Mouse (Mus musculus): ENCODE results near the gene Tmem51. TPM values are rescaled to one million over a fixed set of nuclear protein-coding genes. Genes with fewer than 3 reads are reported as not detected.
A peak's percentile ranks its signal among the peaks of the same experiment; 100 is the strongest.
"Not testable (repeated sequence)": the region's sequence is repeated elsewhere in the genome, so short reads cannot be mapped to it uniquely, and the experiment has no call there.

Gene Tmem51
- total RNA-seq, 2 experiments from 2014 or later, result 6.8 to 7.5 TPM

GRCm38 (mm10) chr4:142060455-142061378 lies 23.4 kb downstream of the Tmem51 start:
- DNase-seq (ENCODE audit: low spot score in 2 of 2), result peak in 1 of 2 experiments; percentile 60

DNA sequence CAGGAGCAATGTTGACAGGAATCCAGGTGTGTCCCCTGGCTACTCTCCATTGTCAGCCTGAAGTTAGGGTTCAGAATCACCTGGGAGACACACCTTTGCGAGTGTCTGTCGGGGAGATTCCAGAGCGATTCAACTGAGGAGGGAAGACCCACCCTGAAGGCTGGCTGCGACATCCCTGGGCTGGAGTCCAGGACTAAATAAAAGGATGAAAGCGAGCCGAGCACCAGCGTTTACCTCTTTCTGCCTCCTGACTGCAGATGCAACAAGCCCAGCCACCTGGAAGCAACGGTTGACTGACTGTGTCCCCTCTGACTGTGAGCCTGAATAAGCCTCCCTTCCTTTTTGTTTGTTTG lies 24.3 kb downstream of the Tmem51 start:
- DNase-seq (ENCODE audit: low spot score in 2 of 2), result no peak

GRCm38 (mm10) chr4:142059113-142059840 lies 24.8 kb downstream of the Tmem51 start:
- no peak for DNase-seq (ENCODE audit: low spot score in 2 of 2)

DNA sequence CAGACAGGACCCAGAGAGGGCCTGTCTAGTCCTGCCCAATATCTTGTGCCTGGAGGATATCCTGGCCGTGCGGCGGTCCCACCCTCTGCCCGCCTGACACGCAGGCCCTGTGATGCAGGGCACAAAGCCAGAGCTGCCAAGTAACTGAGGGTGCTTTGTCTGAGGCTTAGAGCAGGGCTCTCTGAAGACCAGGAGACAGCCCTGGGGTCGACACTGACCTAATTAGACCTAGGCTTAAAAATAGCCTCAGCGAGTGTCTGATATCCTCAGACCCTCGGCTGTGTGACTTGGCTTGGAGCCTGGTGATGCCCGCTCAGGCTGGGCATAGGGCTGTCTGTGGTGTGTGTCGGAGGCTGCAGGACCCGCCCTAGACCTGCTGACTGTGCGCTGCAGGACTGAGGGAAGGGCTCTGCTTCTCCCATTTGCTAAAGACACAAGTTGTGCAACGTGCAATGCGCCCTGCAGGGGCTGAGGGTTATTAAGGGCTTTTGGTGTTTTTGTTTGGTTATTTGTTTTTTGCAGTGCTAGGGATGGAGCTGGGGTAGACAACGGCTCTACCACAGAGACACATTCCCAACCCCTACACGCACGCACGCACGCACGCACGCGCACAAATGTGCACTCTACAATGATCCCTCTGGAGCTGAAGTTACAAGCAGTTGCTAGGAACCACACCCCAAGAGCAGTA lies 26.4 kb downstream of the Tmem51 start:
- DNase-seq (ENCODE audit: low spot score in 2 of 2), result peak in 1 of 2 experiments; percentile 41

GRCm38 (mm10) chr4:142055600-142055999 lies 28.5 kb downstream of the Tmem51 start:
- DNase-seq (ENCODE audit: low spot score in 2 of 2), result no peak

DNA sequence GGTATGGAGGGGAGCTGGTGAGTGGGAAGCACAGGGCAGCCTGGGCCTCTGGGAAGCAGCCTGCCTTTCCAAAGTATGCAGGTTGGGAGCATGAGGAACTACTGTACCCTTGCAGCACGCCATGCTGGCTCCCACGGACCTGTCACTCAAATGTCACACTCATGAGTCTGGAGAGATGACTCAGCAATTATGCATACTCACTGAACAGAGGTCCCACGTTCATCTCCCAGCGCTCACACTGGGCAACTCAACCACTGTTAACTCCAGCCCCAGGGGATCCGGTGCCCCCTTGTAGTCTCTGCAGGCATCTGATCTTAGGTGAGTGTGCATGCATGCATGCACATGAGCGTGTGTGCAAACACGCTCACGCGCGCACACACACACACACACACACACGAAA lies 29.5 kb downstream of the Tmem51 start:
- DNase-seq (ENCODE audit: low spot score in 2 of 2), result no peak

DNA sequence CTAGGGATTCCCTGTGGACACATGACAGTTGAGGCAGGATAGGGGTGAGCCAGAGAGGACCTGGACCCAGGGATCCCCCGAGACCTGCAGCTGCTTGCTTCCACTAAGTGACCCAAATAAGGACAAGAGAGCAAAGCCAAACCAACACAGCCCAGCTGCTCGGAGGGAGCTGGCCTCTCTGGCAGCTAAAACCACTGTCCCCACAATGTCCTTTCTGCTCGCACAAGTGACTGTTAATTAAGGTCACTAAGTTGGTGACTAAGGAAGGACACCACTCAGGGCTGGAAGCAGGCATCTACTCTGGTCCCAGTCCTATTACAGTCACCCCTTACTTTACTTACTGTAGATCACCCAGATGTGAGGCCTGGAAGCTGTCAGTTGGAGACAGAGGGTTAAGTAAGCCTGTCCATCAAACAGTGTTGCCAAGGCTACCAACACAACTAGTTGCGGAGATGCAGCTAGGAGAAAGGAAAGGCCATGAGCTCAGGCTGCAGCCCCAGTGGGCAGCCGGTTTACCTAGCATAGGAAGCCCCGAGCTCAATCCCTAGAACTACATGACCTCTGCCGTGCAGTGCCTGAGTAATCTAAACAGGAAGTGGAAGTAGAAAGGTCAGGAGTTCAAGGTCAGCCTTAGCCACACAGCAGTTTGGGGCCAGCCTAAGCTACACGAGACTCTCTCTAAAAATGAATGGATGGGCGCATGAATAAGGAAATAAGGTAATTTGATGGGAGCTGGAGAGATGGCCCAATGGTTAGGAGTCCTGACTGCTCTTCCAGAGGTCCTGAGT lies 30.2 kb downstream of the Tmem51 start:
- DNase-seq (ENCODE audit: low spot score in 2 of 2), result no peak

GRCm38 (mm10) chr4:142053261-142053660 lies 30.8 kb downstream of the Tmem51 start:
- no peak for DNase-seq (ENCODE audit: low spot score in 2 of 2)

- DNase-seq (ENCODE audit: low spot score in 2 of 2), result no peak
Observed at GRCm38 (mm10) chr4:142052391-142053132, 31.5 kb downstream of the Tmem51 start.

DNA sequence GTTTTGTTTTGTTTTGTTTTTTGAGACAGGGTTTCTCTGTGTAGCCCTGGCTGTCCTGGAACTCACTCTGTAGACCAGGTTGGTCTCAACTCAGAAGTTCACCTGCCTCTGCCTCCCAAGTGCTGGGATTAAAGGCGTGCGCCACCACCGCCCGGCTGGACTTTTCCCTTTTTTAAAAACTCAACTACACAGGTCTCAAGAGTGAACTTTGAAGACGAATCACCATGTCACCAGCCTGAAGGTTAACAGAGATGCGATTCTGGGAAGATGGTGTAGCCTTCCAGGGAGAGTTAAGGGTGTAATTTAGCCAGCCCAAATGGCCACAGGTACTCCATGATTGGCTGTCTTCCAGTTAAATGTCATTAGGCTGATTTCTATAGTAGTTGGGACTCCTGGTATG lies 32.2 kb downstream of the Tmem51 start:
- DNase-seq (ENCODE audit: low spot score in 2 of 2), result not testable (repeated sequence)

- no peak for DNase-seq (ENCODE audit: low spot score in 2 of 2)
Observed at GRCm38 (mm10) chr4:142049963-142050362, 34.1 kb downstream of the Tmem51 start.

- DNase-seq (ENCODE audit: low spot score in 2 of 2), result no peak
Observed at GRCm38 (mm10) chr4:142048391-142048790, 35.7 kb downstream of the Tmem51 start.

DNA sequence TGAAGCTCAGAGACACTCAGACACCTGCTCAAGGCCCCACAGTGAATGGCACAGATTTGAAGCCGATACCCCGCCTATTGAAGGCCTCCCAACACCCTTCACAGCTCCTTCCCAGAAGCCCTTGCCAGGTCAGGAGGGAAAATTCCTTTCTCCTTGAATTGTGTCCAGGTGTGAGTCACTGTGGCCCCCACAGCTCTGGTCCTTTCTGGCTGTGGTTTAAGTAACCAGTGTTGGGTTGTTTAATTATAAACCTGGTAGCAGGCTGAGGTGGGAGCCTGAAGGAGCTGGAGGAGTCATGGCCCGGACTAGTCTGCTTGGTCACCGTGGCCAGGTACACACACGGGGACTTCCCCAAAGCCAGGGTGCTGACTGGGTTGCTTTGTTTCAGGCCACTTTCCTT lies 37.1 kb downstream of the Tmem51 start:
- no peak for DNase-seq (ENCODE audit: low spot score in 2 of 2)

GRCm38 (mm10) chr4:142046496-142046895 lies 37.6 kb downstream of the Tmem51 start:
- DNase-seq (ENCODE audit: low spot score in 2 of 2), result no peak

DNA sequence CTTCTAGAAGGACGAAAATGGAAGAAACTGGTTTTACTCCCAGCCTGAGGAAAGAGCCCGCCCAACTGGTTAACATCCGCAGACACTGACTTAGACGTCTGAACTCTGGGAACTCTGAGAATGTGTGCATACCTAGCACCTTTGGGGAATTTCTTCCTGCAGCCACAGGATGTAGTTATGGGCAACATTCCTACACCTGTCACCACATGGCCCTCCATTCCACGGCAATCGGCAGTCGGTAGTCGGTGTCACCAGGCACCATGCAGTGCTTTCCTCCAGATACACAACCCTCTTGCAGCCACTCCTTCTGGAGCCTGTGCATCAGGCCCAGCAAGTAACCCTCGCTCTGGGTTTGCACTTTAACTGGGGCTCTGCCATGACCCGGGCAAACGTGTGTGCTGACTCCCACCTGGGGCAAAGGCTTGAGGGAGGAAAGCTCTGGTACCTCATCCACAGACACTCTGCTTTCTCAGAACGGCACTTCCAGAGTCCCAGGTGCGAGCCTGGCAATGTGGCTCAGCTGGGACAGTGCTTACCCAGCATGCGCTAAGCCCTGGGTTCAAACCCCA lies 38.4 kb downstream of the Tmem51 start:
- DNase-seq (ENCODE audit: low spot score in 2 of 2), result no peak

DNA sequence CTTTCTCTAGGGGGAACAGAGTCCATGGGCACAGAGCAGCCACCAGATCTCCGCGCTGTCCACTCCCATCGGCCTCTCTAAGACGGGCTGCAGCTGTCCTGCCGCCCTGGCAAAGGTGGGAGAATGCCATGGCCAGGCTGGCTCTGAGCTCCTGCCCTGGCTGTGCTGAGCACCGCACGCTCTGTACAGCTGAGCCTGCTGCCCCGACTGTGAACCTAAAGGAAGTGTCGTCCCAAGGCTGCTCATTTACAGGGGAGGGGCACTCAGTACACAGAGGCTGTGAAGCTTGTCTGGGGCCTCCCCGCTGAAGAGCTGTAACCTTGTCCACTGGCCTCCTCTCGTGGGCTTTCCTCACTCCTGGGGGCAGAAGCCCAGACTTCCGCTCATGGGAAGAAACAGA lies 39.7 kb downstream of the Tmem51 start:
- DNase-seq (ENCODE audit: low spot score in 2 of 2), result no peak

DNA sequence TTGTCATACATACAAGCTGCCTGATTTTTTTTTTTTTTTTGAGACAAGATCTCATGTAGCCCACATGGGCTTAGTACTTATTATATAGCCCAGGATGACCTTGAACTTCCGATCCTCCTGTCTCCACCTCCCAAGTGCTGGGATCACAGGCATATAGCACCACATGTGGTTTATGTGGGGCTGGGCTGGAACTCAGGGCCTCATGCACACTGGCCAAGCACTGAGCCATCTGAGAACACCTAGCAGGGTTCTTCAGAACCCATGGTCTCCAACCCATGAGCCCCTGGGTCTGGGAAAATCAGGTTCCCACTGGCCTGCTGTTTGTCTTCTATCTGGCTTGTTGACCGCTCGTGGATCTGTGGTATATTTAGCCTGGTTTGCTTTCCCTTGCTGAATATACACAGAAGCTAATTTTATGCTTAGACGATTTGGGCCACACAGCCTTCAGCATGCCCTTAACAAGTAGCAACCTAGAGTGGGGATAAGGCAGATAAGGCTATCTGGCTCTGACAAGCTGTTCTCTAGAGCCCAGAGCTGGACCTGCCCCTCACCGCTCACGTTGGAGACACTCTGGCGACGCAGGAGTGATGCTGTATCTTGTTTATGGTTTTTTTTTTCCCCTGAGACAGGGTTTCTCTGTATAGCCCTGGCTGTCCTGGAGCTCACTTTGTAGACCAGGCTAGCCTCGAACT lies 44.3 kb downstream of the Tmem51 start:
- DNase-seq (ENCODE audit: low spot score in 2 of 2), result no peak

DNA sequence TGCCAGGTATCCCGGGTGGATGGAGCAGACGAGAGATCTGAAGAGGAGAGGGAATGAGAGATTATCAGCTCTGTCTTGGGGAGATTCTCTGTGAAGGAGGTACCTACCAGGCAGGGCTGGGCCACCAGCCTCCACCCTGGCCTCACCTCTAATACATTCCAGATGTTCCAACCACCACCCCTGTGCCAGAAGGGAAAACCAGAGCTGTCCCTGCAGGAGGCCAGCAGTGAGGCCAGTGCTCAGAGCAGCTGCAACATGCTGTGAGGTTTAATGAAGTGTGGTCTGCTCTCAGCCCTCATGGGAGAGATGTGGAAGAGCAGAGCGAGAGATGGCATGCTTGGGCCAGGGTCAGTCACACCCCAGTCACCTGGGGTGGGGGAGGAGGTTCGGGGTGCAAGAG lies 46.2 kb downstream of the Tmem51 start:
- no peak for DNase-seq (ENCODE audit: low spot score in 2 of 2)

DNA sequence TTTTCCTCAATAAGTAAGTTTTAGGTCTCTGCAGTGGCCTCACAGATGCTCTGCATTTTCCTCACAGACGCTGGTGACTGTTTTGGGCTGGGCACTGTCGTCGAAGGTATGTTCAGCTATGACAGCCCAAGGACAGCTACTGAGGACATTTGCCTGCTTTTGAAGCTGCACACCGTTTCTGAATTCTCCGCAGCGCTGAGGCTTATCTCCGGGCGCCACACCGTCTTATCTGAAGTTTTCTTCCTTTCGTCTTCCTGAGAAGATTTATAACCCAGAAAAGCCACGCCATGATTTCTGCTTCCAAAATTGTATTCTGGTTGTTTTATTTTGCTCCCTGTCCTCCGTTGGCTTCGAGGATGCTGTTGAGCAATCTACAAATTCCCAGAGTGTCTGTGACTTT lies 55.6 kb downstream of the Tmem51 start:
- DNase-seq (ENCODE audit: low spot score in 2 of 2), result no peak

Data from layer of hippocampus, postnatal 14 days (tissue).